Mouse (Mus musculus) liver, adult (tissue): ENCODE results near the gene Map3k6.

ENCODE experiments used
- GATA4 ChIP-seq: IDR thresholded peaks from 2 replicates; pipeline ENCODE4 v1.6.1; 2014; ENCODE audit warnings: mild to moderate bottlenecking, low read length; ENCODE audit not compliant: insufficient replicate concordance

Map3k6 gene

DNA sequence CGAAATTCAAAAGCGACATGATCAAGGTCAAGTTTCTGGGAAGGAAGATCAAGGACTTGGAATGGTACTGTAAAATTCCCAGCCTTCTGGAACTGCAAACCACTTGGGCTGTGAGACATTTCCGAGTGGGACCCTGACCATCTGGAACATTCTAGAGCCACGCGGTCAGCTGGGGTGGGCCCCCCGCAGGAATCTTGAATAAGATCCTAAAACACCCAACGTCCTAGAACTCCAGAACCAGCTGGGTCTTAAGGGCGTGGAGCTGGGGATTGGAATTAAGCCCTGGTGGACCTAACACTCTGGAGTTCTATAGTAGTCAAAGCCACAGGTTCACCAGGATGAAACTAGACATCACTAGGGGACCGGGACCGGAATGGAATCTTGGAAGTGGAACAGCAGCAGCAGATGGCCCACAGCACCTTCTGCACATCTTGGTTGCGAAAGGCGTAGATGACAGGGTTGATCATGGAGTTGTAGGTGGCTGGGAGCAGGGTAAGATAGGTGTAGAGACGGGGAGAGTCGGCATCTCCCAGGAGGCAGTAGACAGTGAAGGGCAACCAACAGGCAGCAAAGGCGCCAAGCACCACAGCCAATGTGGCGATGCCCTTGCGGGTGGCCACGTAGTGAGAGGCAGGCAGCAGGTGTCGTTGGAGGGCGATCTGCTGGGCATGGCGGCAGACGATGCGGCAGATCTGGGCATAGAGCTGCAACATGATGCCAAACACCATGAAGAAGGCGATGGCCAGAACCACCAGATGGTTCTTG, 30.4 kb upstream of the Map3k6 start:
- no peak for TF ChIP-seq GATA4

GRCm38 (mm10) chr4:133210788-133211390, 29.7 kb upstream of the Map3k6 start:
- no peak for TF ChIP-seq GATA4

GRCm38 (mm10) chr4:133211751-133212561, 28.7 kb upstream of the Map3k6 start, which contains the start of the genes Cd164l2 and Gpr3:
Cd164l2 (plus strand) TSS chr4:133212131.
Gpr3 (minus strand) TSS chr4:133212536.
- no peak for TF ChIP-seq GATA4

DNA sequence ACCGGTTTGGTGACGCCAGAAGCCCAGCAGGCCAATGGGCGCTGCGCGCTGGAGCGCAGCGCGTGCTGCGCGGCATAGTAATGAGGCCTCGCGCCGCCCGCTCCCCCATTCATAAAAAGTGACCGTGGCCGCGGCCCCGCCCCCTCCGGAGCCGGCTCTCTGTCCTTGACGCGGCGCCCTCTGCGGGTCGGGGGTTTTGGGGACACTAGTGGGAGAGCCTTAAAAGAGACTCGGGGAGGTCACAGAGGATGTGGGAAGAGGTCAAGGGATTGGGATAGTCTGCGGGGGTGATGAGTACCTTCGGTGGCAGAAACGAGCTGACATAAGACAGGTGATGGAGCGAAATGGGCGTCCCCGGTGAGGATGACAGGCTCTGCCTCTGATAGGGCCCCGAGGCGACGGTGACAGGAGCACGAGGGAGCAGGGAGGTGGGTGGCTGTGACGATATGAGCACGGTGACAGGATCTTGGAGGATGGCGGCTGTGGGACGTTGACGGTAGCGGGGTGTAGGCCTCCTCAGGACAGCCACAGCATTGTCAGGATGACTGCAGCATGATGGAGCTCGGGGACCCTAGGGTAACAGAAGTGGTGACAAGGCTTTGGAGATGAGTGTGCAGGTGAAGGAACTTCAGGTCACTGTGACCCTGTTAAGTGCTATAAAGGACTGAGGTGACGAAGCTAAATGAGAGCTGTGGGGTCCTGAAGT, 27.9 kb upstream of the Map3k6 start:
- no peak for TF ChIP-seq GATA4

DNA sequence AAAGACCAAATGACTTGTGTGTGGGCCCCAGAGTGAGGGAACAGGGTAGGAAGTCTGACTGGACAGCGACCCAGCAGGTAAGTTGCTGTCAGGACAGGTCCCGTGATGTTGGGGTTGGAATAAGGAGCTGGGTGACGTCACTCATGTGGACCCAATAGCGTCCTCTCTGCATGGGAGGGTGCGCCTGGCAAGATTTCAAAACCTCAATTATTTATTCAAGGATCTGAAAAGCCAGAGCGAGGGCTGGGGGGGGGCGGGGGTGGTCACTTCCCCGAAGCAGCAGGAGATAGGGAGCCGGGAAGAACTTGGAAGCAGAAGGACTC, 27.4 kb upstream of the Map3k6 start:
- TF ChIP-seq GATA4: no peak

GRCm38 (mm10) chr4:133213661-133214060, 27.0 kb upstream of the Map3k6 start:
- no peak for TF ChIP-seq GATA4

GRCm38 (mm10) chr4:133217641-133218040, 23.0 kb upstream of the Map3k6 start:
- no peak for TF ChIP-seq GATA4

- no peak for TF ChIP-seq GATA4
Observed at GRCm38 (mm10) chr4:133218745-133219144, 21.9 kb upstream of the Map3k6 start.

DNA sequence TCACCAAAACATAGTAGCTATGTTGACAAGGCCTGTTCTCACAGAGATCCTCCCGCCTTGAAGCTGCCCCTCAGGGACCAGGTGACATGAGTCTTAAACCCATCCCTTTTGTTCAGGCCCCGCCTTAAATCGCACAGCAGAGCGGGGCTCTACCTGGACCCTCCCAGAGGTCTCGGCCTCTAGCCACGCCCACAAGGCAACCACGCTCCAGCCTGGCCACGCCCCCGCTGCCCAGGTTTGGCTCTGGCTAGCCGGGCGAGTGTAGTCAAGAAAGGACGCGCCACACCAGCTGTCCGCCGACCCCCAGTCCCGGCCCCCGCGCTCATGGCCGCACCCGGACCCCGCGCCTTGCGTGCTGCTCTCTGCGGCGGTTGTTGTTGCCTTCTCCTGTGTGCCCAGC, 20.0 kb upstream of the Map3k6 start:
- TF ChIP-seq GATA4: no peak

GRCm38 (mm10) chr4:133221701-133222100, 18.9 kb upstream of the Map3k6 start:
- TF ChIP-seq GATA4: no peak

GRCm38 (mm10) chr4:133223875-133224274, 16.7 kb upstream of the Map3k6 start:
- no peak for TF ChIP-seq GATA4

DNA sequence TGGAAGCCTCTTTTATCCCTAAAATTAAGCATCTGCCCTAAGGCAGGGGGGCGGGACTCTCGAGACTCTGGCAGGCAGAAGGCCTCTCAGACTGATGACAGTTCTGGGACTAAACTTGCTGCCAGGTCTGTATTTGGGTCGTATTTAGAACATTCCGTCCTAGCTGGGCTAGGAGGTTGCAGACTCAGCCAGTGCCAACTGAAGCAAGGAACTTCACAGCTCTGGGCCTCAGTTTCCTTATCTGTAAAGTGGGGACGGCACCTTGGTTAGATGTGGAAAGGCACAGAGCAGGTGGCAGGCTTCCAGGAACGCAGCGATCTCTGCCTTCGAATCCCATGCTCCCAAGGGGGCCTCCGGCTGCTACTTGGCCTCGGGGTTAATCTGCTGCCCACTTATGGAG, 14.5 kb upstream of the Map3k6 start:
- no peak for TF ChIP-seq GATA4

DNA sequence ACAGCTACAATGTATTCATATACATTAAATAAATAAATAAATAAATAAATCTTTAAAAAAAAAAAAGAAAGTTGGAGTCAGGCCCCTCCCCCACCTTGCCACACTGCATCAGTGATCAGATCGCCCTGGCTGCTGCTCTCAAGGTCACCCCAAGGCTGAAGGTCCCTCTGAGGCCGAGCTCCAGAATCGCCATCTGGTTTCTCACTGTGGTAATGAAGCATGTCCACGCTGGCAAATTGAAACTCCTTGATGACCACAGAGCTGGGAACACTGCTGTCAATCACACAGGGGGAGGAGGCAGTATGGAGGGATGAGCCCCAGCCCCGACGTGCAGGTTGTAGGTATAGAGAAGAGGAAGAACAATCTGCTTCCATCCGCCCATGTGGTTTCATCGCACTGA, 13.0 kb upstream of the Map3k6 start:
- TF ChIP-seq GATA4: no peak

- no peak for TF ChIP-seq GATA4
Observed at GRCm38 (mm10) chr4:133229582-133229981, 11.0 kb upstream of the Map3k6 start.

- no peak for TF ChIP-seq GATA4
Observed at GRCm38 (mm10) chr4:133233285-133233976, 7.2 kb upstream of the Map3k6 start.

DNA sequence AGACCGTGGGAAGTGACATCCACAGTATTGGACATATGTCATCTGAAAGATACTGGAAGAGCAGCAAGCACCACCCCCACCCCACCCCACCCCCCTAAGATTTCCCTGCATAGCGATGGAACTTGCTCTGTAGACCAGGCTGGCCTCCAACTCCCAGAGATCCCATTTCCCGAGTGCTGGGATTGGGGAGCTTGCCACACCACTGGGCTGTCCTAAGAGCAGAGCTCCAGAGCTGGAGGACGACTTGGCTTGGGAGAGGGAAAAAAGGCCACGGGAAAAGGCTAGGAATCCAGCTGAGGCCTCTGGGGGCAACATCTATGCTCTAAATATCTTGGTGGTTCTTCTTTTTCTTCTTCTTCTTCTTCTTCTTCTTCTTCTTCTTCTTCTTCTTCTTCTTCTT, 5.8 kb upstream of the Map3k6 start:
- no peak for TF ChIP-seq GATA4
